Mouse (Mus musculus) embryonic facial prominence, embryonic 15.5 days (tissue): ENCODE data around the gene Slc41a1. TPM values are rescaled to one million over a fixed set of nuclear protein-coding genes. Genes with fewer than 3 reads are reported as not detected.
A peak's percentile ranks its signal among the peaks of the same experiment; 100 is the strongest.

ENCODE experiments used
- ATAC-seq: fragments of 200-750 bp; cut with Nextera tagmentation; 2 replicates; pipeline ENCODE4 v1.8.0; 2017; ENCODE audit warnings: low read depth, moderate TSS enrichment; ENCODE audit not compliant: insufficient number of reproducible peaks, low FRiP score, low TSS enrichment
- H3K27ac ChIP-seq: fragments of 300-500 bp; sonication (generic); replicated peaks from 2 replicates; pipeline ENCODE4 v1.5.1; 2015; ENCODE audit warnings: mild to moderate bottlenecking, inconsistent platforms
- H3K27me3 ChIP-seq: fragments of 300-500 bp; sonication (generic); 2 replicates; pipeline ENCODE4 v1.6.1; 2015; ENCODE audit warnings: inconsistent platforms
- H3K36me3 ChIP-seq: fragments of 300-500 bp; sonication (generic); 2 replicates; pipeline ENCODE4 v1.6.1; 2015; ENCODE audit warnings: mild to moderate bottlenecking, inconsistent platforms
- H3K4me1 ChIP-seq: fragments of 300-500 bp; sonication (generic); 2 replicates; pipeline ENCODE4 v1.6.1; 2015; ENCODE audit warnings: inconsistent platforms
- H3K4me2 ChIP-seq: fragments of 300-500 bp; sonication (generic); replicated peaks from 2 replicates; pipeline ENCODE4 v1.6.1; 2015; ENCODE audit warnings: mild to moderate bottlenecking, inconsistent platforms
- H3K4me3 ChIP-seq: fragments of 300-500 bp; sonication (generic); replicated peaks from 2 replicates; pipeline ENCODE4 v1.5.1; 2015; ENCODE audit warnings: mild to moderate bottlenecking, inconsistent platforms
- H3K9ac ChIP-seq: fragments of 300-500 bp; sonication (generic); 2 replicates; pipeline ENCODE4 v1.6.1; 2015; ENCODE audit warnings: inconsistent platforms
- H3K9me3 ChIP-seq: fragments of 300-500 bp; sonication (generic); replicated peaks from 2 replicates; pipeline ENCODE4 v1.6.1; 2016; ENCODE audit warnings: inconsistent platforms
- WGBS: fragments of 180-500 bp; shearing (Covaris S2); methylation state at CpG from one replicate; pipeline ENCODE4 v1.1.7; 2015; 5-methylcytosine and 5-hydroxymethylcytosine counted together
- polyA plus RNA-seq: library from polyadenylated mRNA; unstranded; fragments of >200 nt; fragmentation: Nextera tagmentation; extraction: Ambion mirVana; gene quantifications from 2 replicates; pipeline ENCODE4 v1.2.1, GENCODE M21; 2015

Gene Slc41a1
- polyA plus RNA-seq, 1 experiment from 2014 or later = 17.8 TPM

- Histone ChIP-seq H3K36me3 (peaks cover 60% of the 10 kb centered on the region), H3K4me2 (no peak overlapping the region), H3K4me3 (no peak overlapping the region), H3K4me1 (no peaks in the 10 kb centered on the region), H3K27ac (no peak overlapping the region), H3K9me3 (no peaks in the 10 kb centered on the region), H3K27me3 (no peaks in the 10 kb centered on the region), H3K9ac (no peak overlapping the region)
- 71% methylated on average over 5 of the region's 5 CpGs for WGBS
- no peak for ATAC-seq
Measured at GRCm38 (mm10) chr1:131846255-131846654, 19.0 kb downstream of the Slc41a1 start.

- ATAC-seq = no peak
Measured at GRCm38 (mm10) chr1:131861811-131862210, 34.5 kb downstream of the Slc41a1 start.

DNA sequence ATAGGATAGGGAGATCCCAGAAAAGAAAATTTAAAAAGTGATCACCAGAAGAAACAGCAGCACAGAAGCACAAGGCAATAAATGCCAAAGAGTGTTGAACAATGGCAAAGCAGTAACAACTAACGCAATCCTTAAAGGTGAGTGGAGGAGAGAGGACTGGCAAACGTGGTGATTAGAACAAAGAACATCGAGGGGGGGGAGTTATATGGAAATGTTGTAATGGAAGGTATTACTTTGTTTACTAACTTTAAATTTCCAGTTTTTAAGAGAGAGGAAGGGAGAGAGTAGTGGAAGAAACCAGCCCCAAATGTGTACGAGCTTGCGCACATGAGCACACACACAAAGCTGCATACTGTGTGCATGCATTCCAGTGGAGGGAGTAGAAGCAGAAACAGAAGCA lies 38.3 kb downstream of the Slc41a1 start:
- Histone ChIP-seq H3K27ac (no peak overlapping the region), H3K4me3 (no peak overlapping the region), H3K9ac (no peak overlapping the region), H3K36me3 (no peaks in the 10 kb centered on the region), H3K9me3 (no peaks in the 10 kb centered on the region), H3K4me2 (no peak overlapping the region), H3K4me1 (no peaks in the 10 kb centered on the region), H3K27me3 (no peaks in the 10 kb centered on the region)
- no peak for ATAC-seq
- 82% methylated on average over 5 of the region's 5 CpGs for WGBS

More at GRCm38 (mm10) chr1:131861811-131862210, 34.5 kb downstream of the Slc41a1 start:
- no peaks in the 10 kb centered on the region for H3K9me3 ChIP-seq
- no peak overlapping the region for H3K27ac ChIP-seq
- 84% methylated on average over 4 of the region's 4 CpGs for WGBS
- no peak overlapping the region for H3K9ac ChIP-seq
- no peaks in the 10 kb centered on the region for H3K36me3 ChIP-seq
- H3K27me3 ChIP-seq = no peaks in the 10 kb centered on the region
- H3K4me2 ChIP-seq = no peak overlapping the region
- no peak overlapping the region for H3K4me3 ChIP-seq
- H3K4me1 ChIP-seq = no peaks in the 10 kb centered on the region

- no peak overlapping the region for H3K9ac ChIP-seq
- no peaks in the 10 kb centered on the region for H3K36me3 ChIP-seq
- no peak for ATAC-seq
- no peaks in the 10 kb centered on the region for H3K27me3 ChIP-seq
- no peaks in the 10 kb centered on the region for H3K4me1 ChIP-seq
- no peak overlapping the region for H3K27ac ChIP-seq
- H3K4me3 ChIP-seq = peak overlapping the region; percentile 74; the same call in 1 of the 2 replicates
- 72% methylated on average over 6 of the region's 6 CpGs for WGBS
- no peaks in the 10 kb centered on the region for H3K9me3 ChIP-seq
- H3K4me2 ChIP-seq = peak overlapping the region; percentile 87
Measured at GRCm38 (mm10) chr1:131866304-131866999, 39.2 kb downstream of the Slc41a1 start.

DNA sequence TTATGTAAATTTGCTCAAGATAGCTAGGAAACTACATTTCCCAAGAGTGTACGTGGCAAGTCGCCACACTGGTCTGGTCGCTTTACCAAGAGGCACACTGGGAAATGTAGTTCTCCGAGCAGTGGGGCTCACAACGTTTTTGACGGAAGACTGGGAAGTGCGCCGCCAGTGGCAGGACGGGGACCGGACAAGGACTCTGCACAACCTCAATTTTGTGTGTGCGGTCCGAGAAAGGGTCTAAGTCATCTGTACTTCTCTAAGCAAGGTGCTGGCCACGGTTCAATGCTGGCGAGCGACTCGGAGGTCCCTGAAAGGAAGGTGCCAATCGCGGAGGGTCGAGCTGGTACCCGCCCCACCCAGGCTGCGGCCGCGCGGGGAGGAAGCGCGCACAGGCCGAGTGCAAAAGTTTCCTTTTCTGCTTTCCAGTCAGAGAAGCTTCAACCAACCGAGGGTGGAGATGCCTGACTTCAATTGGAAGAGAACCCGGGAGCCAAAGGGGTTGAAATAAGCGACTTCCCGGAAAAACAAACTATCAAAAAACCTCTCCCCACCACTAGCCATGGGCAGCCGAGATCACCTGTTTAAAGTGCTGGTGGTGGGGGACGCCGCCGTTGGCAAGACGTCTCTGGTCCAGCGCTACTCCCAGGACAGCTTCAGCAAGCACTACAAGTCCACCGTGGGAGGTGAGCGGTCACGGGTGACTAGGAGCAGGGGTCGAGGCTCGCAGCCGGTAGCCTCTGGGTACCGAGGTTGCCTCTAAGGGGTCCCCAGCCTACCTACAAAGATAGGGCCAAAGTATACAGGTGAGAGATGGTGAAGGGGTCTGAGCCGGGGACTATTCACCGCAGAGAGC lies 40.0 kb downstream of the Slc41a1 start, which contains the start of gene Rab29:
Rab29 (plus strand) TSS at position 132 of the 853 bp plus-strand sequence.
- H3K27ac ChIP-seq = no peak within 1 kb of the TSS

DNA sequence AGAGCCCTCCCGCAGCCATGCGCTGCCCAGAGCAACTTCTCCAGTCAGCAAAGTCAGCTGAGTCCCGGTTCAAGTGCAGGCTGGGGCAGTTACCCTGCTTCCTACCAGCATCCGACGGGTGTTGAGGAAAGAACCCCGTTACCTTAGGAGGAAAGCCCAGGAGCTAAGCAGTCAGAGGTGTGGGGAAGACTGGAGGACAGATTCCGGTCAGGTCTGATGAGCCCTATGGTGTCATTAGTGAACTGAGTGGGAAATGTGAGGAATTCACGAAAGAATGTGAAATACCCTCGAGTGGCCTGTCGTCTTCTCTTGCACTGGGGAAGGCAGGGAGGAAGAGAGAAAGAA lies 40.6 kb downstream of the Slc41a1 start:
- H3K4me1 ChIP-seq = no peaks in the 10 kb centered on the region
- no peak overlapping the region for H3K27ac ChIP-seq
- H3K27me3 ChIP-seq = no peaks in the 10 kb centered on the region
- peak overlapping the region; percentile 87 for H3K4me2 ChIP-seq
- WGBS = 11% methylated on average over 10 of the region's 10 CpGs
- no peak for ATAC-seq
- peak overlapping the region; percentile 55 for H3K9ac ChIP-seq
- H3K4me3 ChIP-seq = peak overlapping the region; percentile 74
- 0 out of 2 replicates have a peak, but pooled peaks cover 3% of the 10 kb centered on the region for H3K36me3 ChIP-seq
- H3K9me3 ChIP-seq = no peaks in the 10 kb centered on the region

More for the DNA sequence above, 40.0 kb downstream of the Slc41a1 start, which contains the start of gene Rab29:
- Histone ChIP-seq H3K4me1 (no peaks in the 10 kb centered on the region), H3K4me2 (peak within 1 kb of the TSS; percentile 87), H3K4me3 (peak within 1 kb of the TSS; percentile 74), H3K27me3 (no peaks in the 10 kb centered on the region), H3K36me3 (no peaks in the 10 kb centered on the region), H3K9me3 (no peaks in the 10 kb centered on the region), H3K9ac (peak within 1 kb of the TSS; percentile 55)
- WGBS = under 1% methylated on average over 46 of the region's 46 CpGs
- ATAC-seq = peak; percentile 94

DNA sequence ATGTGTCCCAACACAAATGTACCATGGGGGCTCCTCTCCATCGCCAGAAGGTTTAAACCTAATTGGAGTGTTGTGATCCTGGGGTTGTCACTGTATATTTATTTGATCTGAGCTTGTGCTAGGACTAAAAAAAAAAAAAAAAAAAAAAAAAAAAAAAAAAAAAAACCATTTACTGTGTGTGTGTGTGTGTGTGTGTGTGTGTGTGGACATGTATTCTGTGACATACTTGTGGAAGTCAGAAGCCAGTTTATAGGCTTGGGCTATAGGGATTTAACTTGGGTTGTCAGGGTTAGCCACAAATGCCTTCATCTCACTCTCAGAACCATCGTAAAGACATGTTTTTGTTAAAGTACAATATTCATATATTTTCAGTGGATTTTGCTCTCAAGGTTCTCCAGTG lies 42.3 kb downstream of the Slc41a1 start:
- no peak overlapping the region for H3K4me3 ChIP-seq
- no peak overlapping the region for H3K27ac ChIP-seq
- ATAC-seq = no peak
- H3K36me3 ChIP-seq = 0 out of 2 replicates have a peak, but pooled peaks cover 6% of the 10 kb centered on the region
- no peaks in the 10 kb centered on the region for H3K4me1 ChIP-seq
- H3K4me2 ChIP-seq = no peak overlapping the region
- no peaks in the 10 kb centered on the region for H3K27me3 ChIP-seq
- H3K9me3 ChIP-seq = no peaks in the 10 kb centered on the region
- 78% methylated on average over 2 of the region's 2 CpGs for WGBS
- H3K9ac ChIP-seq = no peak overlapping the region

DNA sequence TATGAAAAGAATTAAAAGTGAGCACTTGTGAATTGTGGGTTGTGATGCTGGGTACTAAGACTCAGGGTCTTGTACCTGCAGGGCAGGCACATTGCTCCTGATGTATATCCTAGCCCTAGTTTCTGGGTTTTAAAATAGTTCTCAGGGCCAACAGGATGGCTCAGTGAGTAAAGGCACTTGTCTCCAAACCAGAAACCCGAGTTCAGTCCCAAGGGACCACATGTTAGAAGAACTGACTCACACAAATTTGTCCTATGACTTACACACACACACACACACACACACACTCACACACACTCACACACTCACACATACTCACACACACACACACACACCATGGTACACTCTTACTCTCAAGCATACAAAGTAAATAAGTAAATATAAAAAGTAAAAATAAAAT lies 45.6 kb downstream of the Slc41a1 start:
- 0 out of 2 replicates have a peak, but pooled peaks cover 6% of the 10 kb centered on the region for H3K36me3 ChIP-seq
- 55% methylated on average over 1 of the region's 1 CpGs for WGBS
- H3K27me3 ChIP-seq = no peaks in the 10 kb centered on the region
- no peak overlapping the region for H3K9ac ChIP-seq
- H3K4me3 ChIP-seq = no peak overlapping the region
- H3K4me2 ChIP-seq = no peak overlapping the region
- H3K4me1 ChIP-seq = no peaks in the 10 kb centered on the region
- H3K27ac ChIP-seq = no peak overlapping the region
- no peaks in the 10 kb centered on the region for H3K9me3 ChIP-seq
- ATAC-seq = no peak

DNA sequence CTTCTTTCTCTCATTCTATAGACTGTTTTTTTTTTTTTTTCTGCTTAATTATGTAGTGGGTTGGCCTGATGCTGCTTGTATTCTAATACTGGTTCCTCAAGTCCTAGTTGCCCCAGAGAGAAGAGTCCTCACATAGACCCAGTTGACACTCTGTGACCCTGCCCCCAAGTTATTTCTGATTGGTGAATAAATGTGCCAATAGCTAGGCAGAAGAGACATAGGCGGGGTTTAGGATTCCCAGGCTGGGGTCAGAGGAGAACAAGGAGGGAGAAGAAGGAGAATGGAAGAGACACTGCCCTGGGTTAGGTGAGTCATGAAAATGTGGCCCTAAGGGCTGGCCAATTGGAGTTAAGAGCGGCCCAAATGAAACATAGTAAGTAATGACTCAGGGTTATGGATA lies 52.5 kb downstream of the Slc41a1 start:
- H3K9me3 ChIP-seq = no peaks in the 10 kb centered on the region
- H3K4me1 ChIP-seq = no peaks in the 10 kb centered on the region
- no peaks in the 10 kb centered on the region for H3K36me3 ChIP-seq
- H3K4me2 ChIP-seq = no peak overlapping the region
- H3K27me3 ChIP-seq = no peaks in the 10 kb centered on the region
- H3K27ac ChIP-seq = no peak overlapping the region
- WGBS = 76% methylated on average over 2 of the region's 2 CpGs
- no peak for ATAC-seq
- no peak overlapping the region for H3K9ac ChIP-seq
- no peak overlapping the region for H3K4me3 ChIP-seq

DNA sequence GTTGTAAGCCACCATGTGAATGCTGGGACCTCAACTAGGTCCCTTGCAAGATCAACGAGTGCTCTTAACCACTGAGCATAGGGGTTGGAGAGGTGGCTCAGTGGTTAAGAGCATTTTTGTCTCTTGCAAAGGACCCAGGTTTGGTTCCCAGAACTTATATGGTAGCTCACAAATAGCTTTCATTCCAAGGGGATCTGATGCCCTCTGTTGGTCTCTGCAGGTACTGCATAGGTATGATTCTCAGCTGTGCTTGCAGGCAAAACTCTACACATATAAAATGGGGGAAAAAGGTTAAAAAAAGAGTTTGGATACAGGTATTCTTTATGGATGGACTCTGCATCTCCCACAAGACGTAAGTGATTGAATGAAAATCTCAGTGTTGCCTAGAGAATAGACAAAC lies 55.5 kb downstream of the Slc41a1 start:
- H3K27ac ChIP-seq = no peak overlapping the region
- WGBS = 62% methylated on average over 2 of the region's 2 CpGs
- H3K4me3 ChIP-seq = no peak overlapping the region
- H3K9me3 ChIP-seq = no peaks in the 10 kb centered on the region
- no peak overlapping the region for H3K4me2 ChIP-seq
- no peaks in the 10 kb centered on the region for H3K4me1 ChIP-seq
- H3K9ac ChIP-seq = no peak overlapping the region
- no peaks in the 10 kb centered on the region for H3K27me3 ChIP-seq
- ATAC-seq = no peak
- H3K36me3 ChIP-seq = no peaks in the 10 kb centered on the region

DNA sequence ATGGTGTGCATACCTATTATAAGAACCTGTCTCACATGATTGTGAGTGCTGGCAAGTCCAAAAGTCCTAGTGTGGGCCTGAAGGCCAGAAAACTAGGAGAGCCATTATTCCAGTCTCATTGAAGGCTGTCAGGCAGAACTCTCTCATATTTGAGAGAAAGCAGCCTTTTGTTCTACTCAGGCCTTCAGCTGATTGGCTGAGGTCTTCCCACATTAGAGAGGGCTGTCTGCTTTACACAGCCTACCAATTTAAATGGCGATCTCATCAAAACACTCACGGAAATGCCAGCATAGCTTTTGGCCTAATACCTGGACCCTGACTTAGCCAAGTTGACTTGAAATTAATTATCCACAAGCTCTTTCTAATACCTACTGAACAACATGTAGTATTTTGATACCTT lies 58.9 kb downstream of the Slc41a1 start:
- no peak overlapping the region for H3K27ac ChIP-seq
- no peak overlapping the region for H3K9ac ChIP-seq
- no peaks in the 10 kb centered on the region for H3K9me3 ChIP-seq
- no peak for ATAC-seq
- H3K4me3 ChIP-seq = no peak overlapping the region
- no peak overlapping the region for H3K4me2 ChIP-seq
- H3K27me3 ChIP-seq = no peaks in the 10 kb centered on the region
- H3K4me1 ChIP-seq = no peaks in the 10 kb centered on the region
- WGBS = 58% methylated on average over 2 of the region's 2 CpGs
- H3K36me3 ChIP-seq = no peaks in the 10 kb centered on the region
